In genomic region chr15:16746672-16747071, GRCm38 (mm10) we compare ENCODE assay signal across 24 mouse cellular contexts. TPM values are rescaled to one million over a fixed set of nuclear protein-coding genes. Genes with fewer than 3 reads are reported as not detected.
"Had no signal": no experiment of that assay in that cellular context is flagged by ENCODE, and none has a peak within 500 bp of the region (broad histone marks: within the 10 kb centered on the region; RNA-seq: fewer than 3 reads in every experiment).

No protein-coding gene starts in this region.

- DNase-seq: liver, embryonic 13.5 days; liver, postnatal 0 days; lung, adult 2 months; lung, postnatal 14 days; lung, postnatal 4 days; retina, postnatal 1 day; right cerebral cortex, adult 18-20 months; right cerebral cortex, postnatal 25 days; right cerebral cortex, postnatal 4 days; spleen, adult 18-20 months; thymus, adult 18-20 months; thymus, postnatal 14 days; thymus, postnatal 36 days had no signal

- H3K27ac ChIP-seq: liver, embryonic 13.5 days; liver, embryonic 15.5 days; lung, embryonic 15.5 days; midbrain, embryonic 10.5 days; midbrain, embryonic 12.5 days; neural tube, embryonic 13.5 days; neural tube, embryonic 15.5 days had no signal

- H3K4me1 ChIP-seq: liver, embryonic 13.5 days; liver, embryonic 15.5 days; lung, embryonic 15.5 days; midbrain, embryonic 10.5 days; midbrain, embryonic 12.5 days; neural tube, embryonic 13.5 days; neural tube, embryonic 15.5 days had no signal

- H3K27me3 ChIP-seq: liver, embryonic 13.5 days; liver, embryonic 15.5 days; lung, embryonic 15.5 days; midbrain, embryonic 12.5 days; neural tube, embryonic 13.5 days; neural tube, embryonic 15.5 days had no signal

- ATAC-seq: liver, postnatal 0 days; lung, postnatal 0 days had no signal

- H3K9ac ChIP-seq: liver, embryonic 13.5 days; liver, embryonic 15.5 days; liver, postnatal 0 days; lung, embryonic 15.5 days; midbrain, embryonic 12.5 days; neural tube, embryonic 13.5 days; neural tube, embryonic 15.5 days had no signal

- H3K4me3 ChIP-seq: liver, embryonic 13.5 days; liver, embryonic 15.5 days; lung, embryonic 15.5 days; midbrain, embryonic 10.5 days; midbrain, embryonic 12.5 days; myocyte; neural tube, embryonic 13.5 days; neural tube, embryonic 15.5 days had no signal

- H3K36me3 ChIP-seq: liver, embryonic 13.5 days; liver, embryonic 15.5 days; lung, embryonic 15.5 days; midbrain, embryonic 10.5 days; midbrain, embryonic 12.5 days; neural tube, embryonic 13.5 days; neural tube, embryonic 15.5 days had no signal

- H3K9me3 ChIP-seq: liver, embryonic 13.5 days; liver, embryonic 15.5 days; lung, embryonic 15.5 days; midbrain, embryonic 10.5 days; midbrain, embryonic 12.5 days; neural tube, embryonic 13.5 days; neural tube, embryonic 15.5 days had no signal

- H3K4me2 ChIP-seq: liver, embryonic 13.5 days; liver, embryonic 15.5 days; lung, embryonic 15.5 days; midbrain, embryonic 12.5 days; neural tube, embryonic 13.5 days; neural tube, embryonic 15.5 days had no signal

RNA-seq across cellular contexts. Expression of gene Cdh9, which starts 18.1 kb away (rescaled TPM):
- total RNA-seq: megakaryocyte, adult 5-6 weeks; megakaryocyte-erythroid progenitor cell, adult 5-6 weeks had no signal
- polyA plus RNA-seq: liver, embryonic 13.5 days; liver, embryonic 15.5 days; liver, postnatal 0 days; lung, adult 2 months; lung, postnatal 0 days; myocyte; small intestine, adult 2 months had no signal
